Mouse (Mus musculus) spleen, adult 2 months (tissue): ENCODE data around the gene Abca13. TPM values are rescaled to one million over a fixed set of nuclear protein-coding genes. Genes with fewer than 3 reads are reported as not detected.

Source experiments
- DNase-seq, 2 experiments: peaks; one replicate each; pipeline versions ENCODE4 v3.0.0 to v3.0.0-alpha.2; 2012 to 2021; ENCODE audit warnings: low spot score in 2 of 2, low read depth in 1 of 2
- H3K27ac ChIP-seq: fragments of 200-500 bp; 2 replicates; pipeline ENCODE4 v1.5.1; 2012; ENCODE audit warnings: low read length, inconsistent platforms; ENCODE audit not compliant: insufficient read depth
- H3K27me3 ChIP-seq: fragments of 200-500 bp; 2 replicates; pipeline ENCODE4 v1.6.1; 2012; ENCODE audit warnings: mild to moderate bottlenecking, moderate library complexity, low read length, inconsistent platforms; ENCODE audit not compliant: control insufficient read depth, insufficient read depth
- H3K36me3 ChIP-seq: fragments of 200-500 bp; 2 replicates; pipeline ENCODE4 v1.6.1; 2012; ENCODE audit warnings: mild to moderate bottlenecking, low read length, inconsistent platforms; ENCODE audit not compliant: control insufficient read depth, insufficient read depth
- H3K4me1 ChIP-seq: fragments of 200-500 bp; 2 replicates; pipeline ENCODE4 v1.6.1; 2011; ENCODE audit warnings: inconsistent platforms; ENCODE audit not compliant: control insufficient read depth, insufficient read depth, insufficient read length
- H3K4me3 ChIP-seq: fragments of 200-500 bp; 2 replicates; pipeline ENCODE4 v1.5.1; 2011; ENCODE audit warnings: mild to moderate bottlenecking, inconsistent platforms; ENCODE audit not compliant: insufficient read depth, insufficient read length; ENCODE audit errors: extremely low read depth
- CTCF ChIP-seq: fragments of 200-500 bp; IDR thresholded peaks from 2 replicates; pipeline ENCODE4 v1.5.1; 2011; ENCODE audit warnings: mild to moderate bottlenecking, inconsistent platforms; ENCODE audit not compliant: insufficient read depth, insufficient read length, insufficient replicate concordance; ENCODE audit errors: extremely low read depth
- POLR2A ChIP-seq: fragments of 200-500 bp; IDR thresholded peaks from 2 replicates; pipeline ENCODE4 v1.6.1; 2011; ENCODE audit warnings: low read depth, low read length, inconsistent platforms
- WGBS: fragments of 180-500 bp; shearing (Covaris S2); methylation state at CpG from one replicate; pipeline ENCODE4 v1.1.7; 2018; 5-methylcytosine and 5-hydroxymethylcytosine counted together
- polyA plus RNA-seq: library from polyadenylated mRNA; depleted of rRNA; stranded (reverse); fragments of >200 nt; gene quantifications from 2 replicates; pipeline ENCODE4 v1.2.3, GENCODE M21; 2012

The Abca13 gene
- polyA plus RNA-seq, 1 experiment, result 0.05 TPM

GRCm38 (mm10) chr11:9568302-9568701 lies 376.6 kb downstream of the Abca13 start:
- no peak for DNase-seq
- Histone ChIP-seq H3K36me3 (no peaks in the 10 kb centered on the region), H3K4me1 (no peaks in the 10 kb centered on the region), H3K27ac (no peak overlapping the region), H3K27me3 (no peaks in the 10 kb centered on the region), H3K4me3 (no peak overlapping the region)
- no peak for TF ChIP-seq CTCF
- TF ChIP-seq POLR2A, result no peak
- WGBS, result 77% methylated on average over 2 of the region's 2 CpGs

- 88% methylated on average over 6 of the region's 6 CpGs for WGBS
- Histone ChIP-seq H3K4me3 (no peak overlapping the region), H3K36me3 (no peaks in the 10 kb centered on the region), H3K4me1 (no peaks in the 10 kb centered on the region), H3K27ac (no peak overlapping the region), H3K27me3 (no peaks in the 10 kb centered on the region)
- TF ChIP-seq CTCF, result no peak
- TF ChIP-seq POLR2A, result no peak
- DNase-seq, result no peak
These were observed 378.6 kb downstream of the Abca13 start for GRCm38 (mm10) chr11:9570319-9570718.

GRCm38 (mm10) chr11:9574894-9575293 lies 383.2 kb downstream of the Abca13 start:
- DNase-seq, result no peak
- H3K4me3 ChIP-seq, result no peak overlapping the region
- no peak overlapping the region for H3K27ac ChIP-seq
- 85% methylated on average over 4 of the region's 4 CpGs for WGBS
- no peaks in the 10 kb centered on the region for H3K36me3 ChIP-seq
- H3K27me3 ChIP-seq, result no peaks in the 10 kb centered on the region
- TF ChIP-seq POLR2A (no peak), CTCF (no peak)
- H3K4me1 ChIP-seq, result no peaks in the 10 kb centered on the region

GRCm38 (mm10) chr11:9591757-9592316 lies 400.1 kb downstream of the Abca13 start:
- WGBS, result 67% methylated on average over 1 of the region's 1 CpGs
- Histone ChIP-seq H3K36me3 (no peaks in the 10 kb centered on the region), H3K4me3 (no peak overlapping the region), H3K4me1 (no peaks in the 10 kb centered on the region), H3K27ac (no peak overlapping the region), H3K27me3 (no peaks in the 10 kb centered on the region)
- no peak for DNase-seq
- no peak for TF ChIP-seq CTCF
- no peak for TF ChIP-seq POLR2A

GRCm38 (mm10) chr11:9597299-9597698 lies 405.6 kb downstream of the Abca13 start:
- H3K27ac ChIP-seq, result no peak overlapping the region
- no peaks in the 10 kb centered on the region for H3K36me3 ChIP-seq
- no peak for DNase-seq
- no peak for TF ChIP-seq POLR2A
- no peak for TF ChIP-seq CTCF
- H3K4me1 ChIP-seq, result no peaks in the 10 kb centered on the region
- no peaks in the 10 kb centered on the region for H3K27me3 ChIP-seq
- WGBS, result 73% methylated on average over 2 of the region's 2 CpGs
- H3K4me3 ChIP-seq, result no peak overlapping the region

- Histone ChIP-seq H3K36me3 (no peaks in the 10 kb centered on the region), H3K27ac (no peak overlapping the region), H3K27me3 (no peaks in the 10 kb centered on the region), H3K4me1 (no peaks in the 10 kb centered on the region), H3K4me3 (no peak overlapping the region)
- TF ChIP-seq CTCF (no peak), POLR2A (no peak)
- no peak for DNase-seq
- WGBS, result 85% methylated on average over 3 of the region's 3 CpGs
These were observed 409.4 kb downstream of the Abca13 start for GRCm38 (mm10) chr11:9601096-9601495.

- no peak overlapping the region for H3K27ac ChIP-seq
- no peaks in the 10 kb centered on the region for H3K27me3 ChIP-seq
- no peak overlapping the region for H3K4me3 ChIP-seq
- WGBS, result 76% methylated on average over 4 of the region's 4 CpGs
- no peaks in the 10 kb centered on the region for H3K36me3 ChIP-seq
- no peaks in the 10 kb centered on the region for H3K4me1 ChIP-seq
- no peak for DNase-seq
- TF ChIP-seq CTCF, result no peak
- TF ChIP-seq POLR2A, result no peak
These were observed 410.4 kb downstream of the Abca13 start for GRCm38 (mm10) chr11:9602137-9602536.
